Mouse (Mus musculus): ENCODE results near the gene Itih5.

- TF ChIP-seq CTCF (IDR thresholded peaks at IDR 0.05; ENCODE audit: insufficient read depth, low read depth, low read length) (no peak), POLR2A (IDR thresholded peaks at IDR 0.05; ENCODE audit: insufficient read depth, low read depth, low read length) (no peak)
These were observed 106.7 kb downstream of the Itih5 start for GRCm38 (mm10) chr2:10260109-10260508.

Measured in olfactory bulb, adult 2 months (tissue).